Mouse (Mus musculus) heart, embryonic 15.5 days (tissue): ENCODE results near the gene Psmc3ip. TPM values are rescaled to one million over a fixed set of nuclear protein-coding genes. Genes with fewer than 3 reads are reported as not detected.

Experiments used
- ATAC-seq: fragments of 200-750 bp; cut with Nextera tagmentation; replicated peaks from 2 replicates; pipeline ENCODE4 v1.8.0; 2017; ENCODE audit warnings: low read depth, moderate TSS enrichment; ENCODE audit not compliant: insufficient number of reproducible peaks, insufficient read depth, low FRiP score
- H3K27ac ChIP-seq: fragments of 300-500 bp; sonication (generic); 2 replicates; pipeline ENCODE4 v1.5.1; 2015; ENCODE audit warnings: mild to moderate bottlenecking, inconsistent platforms
- H3K27me3 ChIP-seq: fragments of 300-500 bp; sonication (generic); 2 replicates; pipeline ENCODE4 v1.6.1; 2015; ENCODE audit warnings: inconsistent platforms
- H3K36me3 ChIP-seq: fragments of 300-500 bp; sonication (generic); 2 replicates; pipeline ENCODE4 v1.6.1; 2015; ENCODE audit warnings: mild to moderate bottlenecking, inconsistent platforms
- H3K4me1 ChIP-seq: fragments of 300-500 bp; sonication (generic); replicated peaks from 2 replicates; pipeline ENCODE4 v1.6.1; 2015; ENCODE audit warnings: inconsistent platforms
- H3K4me2 ChIP-seq: fragments of 300-500 bp; sonication (generic); 2 replicates; pipeline ENCODE4 v1.6.1; 2015; ENCODE audit warnings: inconsistent platforms, mild to moderate bottlenecking, moderate library complexity
- H3K4me3 ChIP-seq: fragments of 300-500 bp; sonication (generic); 2 replicates; pipeline ENCODE4 v1.5.1; 2015; ENCODE audit warnings: mild to moderate bottlenecking, inconsistent platforms
- H3K9ac ChIP-seq: fragments of 300-500 bp; sonication (generic); 2 replicates; pipeline ENCODE4 v1.6.1; 2015; ENCODE audit warnings: mild to moderate bottlenecking, inconsistent platforms
- H3K9me3 ChIP-seq: fragments of 300-500 bp; sonication (generic); replicated peaks from 2 replicates; pipeline ENCODE4 v1.6.1; 2016; ENCODE audit warnings: inconsistent platforms
- WGBS: fragments of 180-500 bp; shearing (Covaris S2); methylation state at CpG from one replicate; pipeline ENCODE4 v1.1.7; 2015; ENCODE audit warnings: mixed read lengths; 5-methylcytosine and 5-hydroxymethylcytosine counted together
- polyA plus RNA-seq: library from polyadenylated mRNA; unstranded; fragments of >200 nt; fragmentation: Nextera tagmentation; extraction: Ambion mirVana; gene quantifications from 2 replicates; pipeline ENCODE4 v1.2.1, GENCODE M21; 2015

Gene Psmc3ip
- polyA plus RNA-seq, 1 experiment from 2014 or later: 16.6 TPM

GRCm38 (mm10) chr11:101115564-101115963 lies 20.3 kb upstream of the Psmc3ip start:
- Histone ChIP-seq H3K9me3 (no peaks in the 10 kb centered on the region), H3K4me3 (no peak overlapping the region), H3K4me2 (no peak overlapping the region), H3K27ac (peak overlapping the region; percentile 11; the same call in 1 of the 2 replicates), H3K27me3 (no peaks in the 10 kb centered on the region), H3K9ac (no peak overlapping the region), H3K36me3 (no peaks in the 10 kb centered on the region), H3K4me1 (peaks cover 29% of the 10 kb centered on the region)
- no peak for ATAC-seq
- 76% methylated on average over 2 of the region's 2 CpGs for WGBS

GRCm38 (mm10) chr11:101112186-101112585 lies 16.9 kb upstream of the Psmc3ip start:
- H3K27me3 ChIP-seq: no peaks in the 10 kb centered on the region
- H3K36me3 ChIP-seq: no peaks in the 10 kb centered on the region; the same call in 1 of the 2 replicates
- 93% methylated on average over 3 of the region's 3 CpGs for WGBS
- H3K4me3 ChIP-seq: no peak overlapping the region
- no peak overlapping the region for H3K4me2 ChIP-seq
- H3K4me1 ChIP-seq: peaks cover 11% of the 10 kb centered on the region; the same call in 1 of the 2 replicates
- no peak overlapping the region for H3K9ac ChIP-seq
- no peak for ATAC-seq
- no peak overlapping the region for H3K27ac ChIP-seq
- no peaks in the 10 kb centered on the region for H3K9me3 ChIP-seq

- Histone ChIP-seq H3K9ac (no peak overlapping the region), H3K27me3 (no peaks in the 10 kb centered on the region), H3K9me3 (no peaks in the 10 kb centered on the region), H3K27ac (no peak overlapping the region), H3K36me3 (no peaks in the 10 kb centered on the region; the same call in 1 of the 2 replicates), H3K4me2 (no peak overlapping the region), H3K4me1 (peaks cover 7% of the 10 kb centered on the region; the same call in 1 of the 2 replicates), H3K4me3 (no peak overlapping the region)
- no peak for ATAC-seq
- WGBS: 91% methylated on average over 4 of the region's 4 CpGs
Measured at GRCm38 (mm10) chr11:101111178-101111577, 15.9 kb upstream of the Psmc3ip start.

GRCm38 (mm10) chr11:101110708-101111107 lies 15.5 kb upstream of the Psmc3ip start:
- H3K9me3 ChIP-seq: no peaks in the 10 kb centered on the region
- 56% methylated on average over 5 of the region's 5 CpGs for WGBS

GRCm38 (mm10) chr11:101109351-101109750 lies 14.1 kb upstream of the Psmc3ip start:
- Histone ChIP-seq H3K9me3 (no peaks in the 10 kb centered on the region), H3K9ac (no peak overlapping the region), H3K4me1 (no peaks in the 10 kb centered on the region), H3K27ac (no peak overlapping the region), H3K4me2 (no peak overlapping the region), H3K4me3 (no peak overlapping the region), H3K27me3 (no peaks in the 10 kb centered on the region), H3K36me3 (peaks cover 2% of the 10 kb centered on the region; the same call in 1 of the 2 replicates)
- no peak for ATAC-seq
- 78% methylated on average over 4 of the region's 4 CpGs for whole genome bisulfite sequencing

More at GRCm38 (mm10) chr11:101110708-101111107, 15.5 kb upstream of the Psmc3ip start:
- H3K4me2 ChIP-seq: no peak overlapping the region
- ATAC-seq: no peak
- H3K27me3 ChIP-seq: no peaks in the 10 kb centered on the region
- peaks cover 2% of the 10 kb centered on the region; the same call in 1 of the 2 replicates for H3K4me1 ChIP-seq
- H3K36me3 ChIP-seq: no peaks in the 10 kb centered on the region; the same call in 1 of the 2 replicates
- no peak overlapping the region for H3K9ac ChIP-seq
- H3K27ac ChIP-seq: no peak overlapping the region
- no peak overlapping the region for H3K4me3 ChIP-seq

GRCm38 (mm10) chr11:101103011-101103410 lies 7.8 kb upstream of the Psmc3ip start:
- H3K9me3 ChIP-seq: no peaks in the 10 kb centered on the region
- H3K36me3 ChIP-seq: peaks cover 58% of the 10 kb centered on the region
- ATAC-seq: no peak
- H3K27me3 ChIP-seq: no peaks in the 10 kb centered on the region
- WGBS: 90% methylated on average over 5 of the region's 5 CpGs
- H3K4me3 ChIP-seq: no peak overlapping the region
- 0 out of 2 replicates have a peak overlapping the region, but pooled peaks have one; percentile 5 for H3K27ac ChIP-seq
- no peaks in the 10 kb centered on the region for H3K4me1 ChIP-seq
- no peak overlapping the region for H3K9ac ChIP-seq
- H3K4me2 ChIP-seq: no peak overlapping the region

GRCm38 (mm10) chr11:101098231-101098630 lies 3.0 kb upstream of the Psmc3ip start:
- ATAC-seq: no peak
- Histone ChIP-seq H3K4me2 (no peak overlapping the region), H3K9ac (no peak overlapping the region), H3K4me1 (peaks cover 14% of the 10 kb centered on the region), H3K36me3 (peaks cover 57% of the 10 kb centered on the region), H3K9me3 (no peaks in the 10 kb centered on the region), H3K27me3 (no peaks in the 10 kb centered on the region), H3K4me3 (no peak overlapping the region), H3K27ac (no peak overlapping the region)
- WGBS: 92% methylated on average over 8 of the region's 8 CpGs

- H3K4me3 ChIP-seq: peak overlapping the region; percentile 77
- under 1% methylated on average over 18 of the region's 18 CpGs for WGBS
- peak overlapping the region; percentile 99 for H3K27ac ChIP-seq
- H3K4me2 ChIP-seq: peak overlapping the region; percentile 90
- H3K9me3 ChIP-seq: no peaks in the 10 kb centered on the region
- H3K27me3 ChIP-seq: no peaks in the 10 kb centered on the region
- ATAC-seq: no peak; the same call in 1 of the 2 replicates
- peak overlapping the region; percentile 79 for H3K9ac ChIP-seq
- H3K36me3 ChIP-seq: peaks cover 62% of the 10 kb centered on the region
- peaks cover 14% of the 10 kb centered on the region for H3K4me1 ChIP-seq
Measured at GRCm38 (mm10) chr11:101094930-101095313, 314 bp downstream of the Psmc3ip start.

GRCm38 (mm10) chr11:101089931-101090330 lies 5.3 kb downstream of the Psmc3ip start:
- H3K27me3 ChIP-seq: no peaks in the 10 kb centered on the region
- H3K9ac ChIP-seq: no peak overlapping the region
- H3K36me3 ChIP-seq: peaks cover 45% of the 10 kb centered on the region
- H3K4me3 ChIP-seq: no peak overlapping the region
- H3K27ac ChIP-seq: no peak overlapping the region
- no peak for ATAC-seq
- 93% methylated on average over 1 of the region's 1 CpGs for WGBS
- no peak overlapping the region for H3K4me2 ChIP-seq
- no peaks in the 10 kb centered on the region for H3K9me3 ChIP-seq
- H3K4me1 ChIP-seq: peaks cover 35% of the 10 kb centered on the region

- WGBS: 11% methylated on average over 8 of the region's 8 CpGs
Measured at GRCm38 (mm10) chr11:101087682-101088055, 7.6 kb downstream of the Psmc3ip start.

GRCm38 (mm10) chr11:101086756-101087681 lies 8.2 kb downstream of the Psmc3ip start, which contains the start of gene Mlx:
Mlx (plus strand) TSS chr11:101087277.
- WGBS: 1% methylated on average over 52 of the region's 52 CpGs
- peak within 1 kb of the TSS; percentile 88 for H3K27ac ChIP-seq
- H3K4me2 ChIP-seq: peak within 1 kb of the TSS; percentile 87
- H3K9ac ChIP-seq: peak within 1 kb of the TSS; percentile 81
- H3K27me3 ChIP-seq: no peaks in the 10 kb centered on the region
- H3K4me3 ChIP-seq: peak within 1 kb of the TSS; percentile 85
- ATAC-seq: peak; percentile 83
- H3K36me3 ChIP-seq: peaks cover 35% of the 10 kb centered on the region
- no peaks in the 10 kb centered on the region for H3K9me3 ChIP-seq
- H3K4me1 ChIP-seq: peaks cover 38% of the 10 kb centered on the region

More at GRCm38 (mm10) chr11:101087682-101088055, 7.6 kb downstream of the Psmc3ip start:
- H3K4me1 ChIP-seq: peaks cover 37% of the 10 kb centered on the region
- no peak for ATAC-seq
- H3K4me3 ChIP-seq: peak overlapping the region; percentile 85
- no peaks in the 10 kb centered on the region for H3K27me3 ChIP-seq
- H3K9me3 ChIP-seq: no peaks in the 10 kb centered on the region
- peak overlapping the region; percentile 87 for H3K4me2 ChIP-seq
- H3K27ac ChIP-seq: peak overlapping the region; percentile 88
- peaks cover 41% of the 10 kb centered on the region for H3K36me3 ChIP-seq
- H3K9ac ChIP-seq: peak overlapping the region; percentile 81
